Mouse (Mus musculus) lung, embryonic 14.5 days (tissue): ENCODE measurements at regions not wholly inside any gene's neighbourhood (a gene's known extent, or its start where the extent isn't known, plus 50 kb on each side); places are given as distances from the start of the nearest gene placed in this dataset.

Experiments used
- ATAC-seq: fragments of 200-750 bp; cut with Nextera tagmentation; 2 replicates; pipeline ENCODE4 v1.8.0; 2017; ENCODE audit warnings: mild to moderate bottlenecking, moderate TSS enrichment, moderate library complexity; ENCODE audit not compliant: insufficient read depth
- DNase-seq: peaks from one replicate; pipeline ENCODE4 v3.0.0-alpha.2; 2015
- H3K27ac ChIP-seq: fragments of 300-500 bp; sonication (generic); 2 replicates; pipeline ENCODE4 v1.5.1; 2014; ENCODE audit warnings: low read depth, mild to moderate bottlenecking, moderate library complexity
- H3K27me3 ChIP-seq: fragments of 300-500 bp; sonication (generic); 2 replicates; pipeline ENCODE4 v1.6.1; 2014; ENCODE audit warnings: low read length, control low read depth; ENCODE audit not compliant: insufficient read depth
- H3K36me3 ChIP-seq: fragments of 300-500 bp; sonication (generic); 2 replicates; pipeline ENCODE4 v1.6.1; 2014; ENCODE audit warnings: control low read depth; ENCODE audit not compliant: insufficient read depth
- H3K4me1 ChIP-seq: fragments of 300-500 bp; sonication (generic); 2 replicates; pipeline ENCODE4 v1.6.1; 2014; ENCODE audit warnings: antibody characterized with exemption, control low read depth; ENCODE audit not compliant: insufficient read depth
- H3K4me2 ChIP-seq: fragments of 300-500 bp; sonication (generic); 2 replicates; pipeline ENCODE4 v1.6.1; 2014; ENCODE audit warnings: mild to moderate bottlenecking
- H3K4me3 ChIP-seq: fragments of 300-500 bp; sonication (generic); 2 replicates; pipeline ENCODE4 v1.5.1; 2014; ENCODE audit warnings: low read depth, low read length
- H3K9ac ChIP-seq: fragments of 300-500 bp; sonication (generic); 2 replicates; pipeline ENCODE4 v1.6.1; 2014
- H3K9me3 ChIP-seq: fragments of 300-500 bp; sonication (generic); 2 replicates; pipeline ENCODE4 v1.6.1; 2016; ENCODE audit warnings: low read depth, low read length, control low read depth
- CTCF ChIP-seq: IDR thresholded peaks from 2 replicates; pipeline ENCODE4 v1.5.1; 2016; ENCODE audit warnings: antibody characterized with exemption, low read depth
- WGBS: fragments of 180-500 bp; shearing (Covaris S2); extraction: QIAGEN DNeasy Blood & Tissue Kit; methylation state at CpG from one replicate; pipeline ENCODE4 v1.1.7; 2014; 5-methylcytosine and 5-hydroxymethylcytosine counted together

DNA sequence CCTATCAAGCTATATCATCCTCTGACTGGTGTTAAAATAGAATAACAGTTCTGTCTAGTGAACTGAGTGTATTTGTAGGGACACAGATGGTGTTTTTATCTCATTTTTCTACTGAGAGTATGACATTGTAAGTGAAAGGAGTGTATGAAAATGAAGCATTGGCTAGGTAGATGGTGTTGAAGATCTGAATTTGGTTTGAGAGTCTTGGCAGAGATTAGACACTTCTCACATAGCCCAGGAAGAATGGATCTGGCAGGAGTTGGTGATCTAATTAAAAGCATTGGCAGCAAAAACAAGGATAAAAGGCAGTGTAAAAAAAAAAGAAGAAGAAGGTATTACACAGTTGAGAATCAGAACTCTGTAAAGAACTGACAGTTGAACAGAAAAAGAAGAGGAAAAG, 900.4 kb upstream of the Pabpc4l start:
- no peak overlapping the region for H3K9ac ChIP-seq
- ATAC-seq (no peak), DNase-seq (no peak)
- no peak overlapping the region for H3K4me2 ChIP-seq
- no peaks in the 10 kb centered on the region for H3K4me1 ChIP-seq
- H3K4me3 ChIP-seq: no peak overlapping the region
- no peak overlapping the region for H3K27ac ChIP-seq
- no peaks in the 10 kb centered on the region for H3K27me3 ChIP-seq
- TF ChIP-seq CTCF: no peak
- no peaks in the 10 kb centered on the region for H3K36me3 ChIP-seq
- no peaks in the 10 kb centered on the region for H3K9me3 ChIP-seq

DNA sequence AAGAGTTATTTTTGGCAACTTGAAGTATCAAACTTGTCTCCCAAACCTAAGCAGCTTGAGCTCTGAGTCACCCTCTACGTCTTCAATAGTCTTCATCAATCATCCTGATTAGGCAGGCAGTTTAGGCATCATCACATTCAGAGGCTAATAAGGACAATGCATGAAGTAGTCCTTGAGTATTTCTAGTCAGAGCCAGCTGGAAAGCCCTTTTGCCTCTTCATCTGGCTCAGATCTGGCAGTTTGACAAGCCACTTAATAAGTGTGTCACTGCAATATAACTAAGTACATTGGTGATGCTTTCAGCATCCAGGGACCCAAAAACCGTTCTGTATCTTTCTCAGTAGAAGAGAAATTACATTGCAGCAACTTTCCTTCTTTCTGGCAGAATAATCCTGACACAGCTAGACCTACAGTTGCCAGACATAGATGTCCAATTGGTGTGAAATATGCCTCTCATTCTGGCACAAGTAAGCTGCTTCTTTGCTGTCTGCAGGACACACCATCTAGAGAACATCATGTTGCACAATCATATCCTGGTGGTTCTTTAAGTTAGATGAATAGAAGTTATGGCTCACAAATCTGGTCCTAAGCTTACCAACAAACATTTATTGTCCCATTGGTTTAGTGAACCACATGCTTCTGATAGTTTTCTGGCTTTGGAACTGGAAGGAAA, 868.5 kb upstream of the Pabpc4l start:
- Histone ChIP-seq H3K4me3 (no peak overlapping the region), H3K27me3 (no peaks in the 10 kb centered on the region), H3K4me2 (no peak overlapping the region), H3K9me3 (no peaks in the 10 kb centered on the region), H3K36me3 (no peaks in the 10 kb centered on the region), H3K27ac (no peak overlapping the region), H3K9ac (no peak overlapping the region), H3K4me1 (no peaks in the 10 kb centered on the region)
- 21% methylated on average over 2 of the region's 2 CpGs for WGBS
- no peak for TF ChIP-seq CTCF
- ATAC-seq (peak; percentile 81), DNase-seq (peak; percentile 82)

DNA sequence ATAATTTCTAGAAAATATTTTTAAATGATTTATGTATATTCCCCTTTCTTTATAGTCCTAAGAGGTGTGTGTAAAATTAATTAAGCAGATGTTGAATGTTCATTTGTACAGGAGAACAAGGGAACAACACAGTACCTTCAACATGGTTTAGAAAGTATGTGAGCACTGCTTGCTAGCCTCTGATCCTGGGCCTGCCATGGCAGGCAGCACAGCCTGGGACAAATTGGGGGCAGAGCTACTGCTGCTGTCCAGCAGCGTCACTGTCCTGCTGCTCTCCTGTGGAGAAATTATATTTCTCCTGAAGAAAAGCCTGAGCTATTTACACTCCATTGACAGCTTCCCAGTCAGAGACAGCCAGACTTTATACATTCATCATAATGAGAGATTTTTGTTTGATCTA, 833.8 kb upstream of the Pabpc4l start:
- WGBS: 38% methylated on average over 1 of the region's 1 CpGs

DNA sequence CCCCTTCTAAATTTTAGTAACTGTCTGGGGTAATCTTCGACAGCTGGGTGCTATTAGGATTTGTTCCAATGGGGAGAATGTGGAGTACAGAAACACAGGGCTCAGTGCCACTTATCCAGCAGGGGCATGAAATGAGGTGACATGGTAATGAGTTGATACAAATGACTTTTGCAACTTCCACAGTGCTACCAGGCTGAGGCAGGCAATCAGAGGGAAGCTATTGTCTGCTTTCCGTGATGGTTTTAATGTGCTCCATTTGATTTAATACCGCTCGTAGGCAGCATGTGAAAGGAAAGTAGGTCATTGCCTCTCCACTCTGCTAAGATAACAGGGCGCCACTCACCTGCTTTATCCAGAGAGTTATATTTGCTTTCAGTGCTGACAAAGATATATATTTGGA, 832.3 kb upstream of the Pabpc4l start:
- TF ChIP-seq CTCF: no peak
- no peaks in the 10 kb centered on the region for H3K36me3 ChIP-seq
- no peaks in the 10 kb centered on the region for H3K27me3 ChIP-seq
- H3K9ac ChIP-seq: no peak overlapping the region
- H3K4me2 ChIP-seq: no peak overlapping the region
- WGBS: 51% methylated on average over 5 of the region's 5 CpGs
- no peaks in the 10 kb centered on the region for H3K9me3 ChIP-seq
- no peak for ATAC-seq
- H3K4me3 ChIP-seq: no peak overlapping the region
- H3K27ac ChIP-seq: no peak overlapping the region
- DNase-seq: no peak
- H3K4me1 ChIP-seq: no peaks in the 10 kb centered on the region

More for the DNA sequence above, 833.8 kb upstream of the Pabpc4l start:
- Histone ChIP-seq H3K27ac (no peak overlapping the region), H3K36me3 (no peaks in the 10 kb centered on the region), H3K4me2 (no peak overlapping the region), H3K9ac (no peak overlapping the region), H3K4me3 (no peak overlapping the region), H3K27me3 (no peaks in the 10 kb centered on the region), H3K4me1 (no peaks in the 10 kb centered on the region), H3K9me3 (no peaks in the 10 kb centered on the region)
- TF ChIP-seq CTCF: no peak
- no peak for ATAC-seq
- no peak for DNase-seq

DNA sequence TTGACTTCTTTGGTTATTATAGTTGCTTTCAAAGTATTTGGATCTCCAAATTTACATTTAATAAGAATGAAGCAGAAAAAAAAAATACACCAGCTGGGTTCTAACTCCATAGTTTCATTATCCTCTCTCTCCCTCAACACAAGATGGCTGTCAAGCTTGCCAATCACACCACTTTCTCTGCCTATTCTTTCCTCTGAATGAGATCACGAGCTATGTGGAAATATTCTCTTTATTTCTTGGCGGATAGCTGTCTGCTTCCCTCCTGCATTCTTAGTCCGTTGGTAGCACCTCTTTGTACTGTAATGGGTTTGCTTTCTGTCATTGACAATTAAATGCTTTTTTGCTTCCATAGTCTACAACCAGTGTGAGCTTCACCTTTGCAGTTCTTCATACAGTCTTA, 793.0 kb upstream of the Pabpc4l start:
- DNase-seq (no peak), ATAC-seq (no peak)
- 70% methylated on average over 3 of the region's 3 CpGs for WGBS
- Histone ChIP-seq H3K27ac (no peak overlapping the region), H3K27me3 (no peaks in the 10 kb centered on the region), H3K9me3 (no peaks in the 10 kb centered on the region), H3K4me2 (no peak overlapping the region), H3K36me3 (no peaks in the 10 kb centered on the region), H3K9ac (no peak overlapping the region), H3K4me3 (no peak overlapping the region), H3K4me1 (no peaks in the 10 kb centered on the region)
- no peak for TF ChIP-seq CTCF

DNA sequence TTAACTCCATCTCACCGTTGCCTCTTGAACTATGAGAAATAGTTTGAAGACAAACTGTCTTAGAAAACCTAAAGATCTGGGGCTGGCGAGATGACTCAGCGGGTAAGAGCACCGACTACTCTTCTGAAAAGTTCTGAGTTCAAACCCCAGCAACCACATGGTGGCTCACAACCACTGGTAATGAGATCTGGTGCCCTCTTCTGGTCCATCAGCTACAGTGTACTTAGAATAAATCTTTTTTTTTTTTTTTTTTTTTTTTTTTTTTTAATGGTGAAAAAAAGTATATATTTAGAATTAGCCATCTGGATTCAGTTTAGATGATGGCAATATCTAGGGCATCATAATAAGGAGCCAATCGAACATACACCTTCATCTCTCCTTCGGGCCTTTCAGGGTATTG, 782.2 kb upstream of the Pabpc4l start:
- Histone ChIP-seq H3K27ac (no peak overlapping the region), H3K27me3 (no peaks in the 10 kb centered on the region), H3K9ac (no peak overlapping the region), H3K9me3 (no peaks in the 10 kb centered on the region), H3K36me3 (no peaks in the 10 kb centered on the region), H3K4me2 (no peak overlapping the region), H3K4me3 (no peak overlapping the region), H3K4me1 (no peaks in the 10 kb centered on the region)
- no peak for ATAC-seq
- 90% methylated on average over 6 of the region's 6 CpGs for WGBS
- TF ChIP-seq CTCF: no peak
- no peak for DNase-seq

DNA sequence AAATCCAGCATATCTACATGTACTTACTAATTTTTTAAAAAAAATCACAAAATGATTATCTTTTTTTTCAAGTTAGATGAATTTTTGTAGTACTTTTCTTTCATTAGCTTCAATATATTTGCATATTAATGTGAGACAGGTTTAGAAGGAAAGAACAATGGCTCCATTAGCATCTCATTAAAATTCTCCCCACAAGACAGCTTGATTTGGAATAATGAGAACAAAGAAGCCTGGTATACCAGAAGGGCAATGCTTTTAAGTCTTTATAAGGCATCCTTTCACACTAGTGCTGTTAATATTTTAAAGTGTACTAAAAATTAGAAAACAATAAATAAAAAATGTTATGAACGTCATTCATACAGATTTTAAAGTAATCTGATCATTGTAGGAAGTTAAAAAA, 770.6 kb upstream of the Pabpc4l start:
- H3K4me2 ChIP-seq: no peak overlapping the region
- no peaks in the 10 kb centered on the region for H3K9me3 ChIP-seq
- no peak overlapping the region for H3K4me3 ChIP-seq
- no peak for TF ChIP-seq CTCF
- DNase-seq (no peak), ATAC-seq (no peak)
- no peak overlapping the region for H3K27ac ChIP-seq
- no peaks in the 10 kb centered on the region for H3K27me3 ChIP-seq
- H3K36me3 ChIP-seq: no peaks in the 10 kb centered on the region
- no peak overlapping the region for H3K9ac ChIP-seq
- no peaks in the 10 kb centered on the region for H3K4me1 ChIP-seq
- WGBS: 41% methylated on average over 1 of the region's 1 CpGs

DNA sequence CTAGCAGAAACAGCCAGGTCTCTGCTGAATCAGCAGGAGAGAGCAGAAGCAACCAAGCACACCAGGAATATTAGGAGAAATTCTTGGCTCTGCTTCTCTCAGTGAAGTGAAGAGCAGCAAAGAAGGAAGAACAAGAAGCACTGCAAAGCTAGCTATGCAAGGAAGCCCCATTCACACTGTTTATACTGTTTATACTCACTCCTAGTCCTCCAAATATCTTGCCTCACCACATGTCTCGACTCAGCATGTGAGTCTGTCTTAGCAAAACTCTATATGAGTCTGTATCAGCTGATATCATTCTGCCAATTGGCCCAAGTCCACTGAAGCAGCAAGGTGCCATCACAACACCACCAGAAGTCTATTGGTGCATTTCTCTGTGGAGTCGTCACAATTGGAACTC, 765.1 kb upstream of the Pabpc4l start:
- ATAC-seq (no peak), DNase-seq (no peak)
- Histone ChIP-seq H3K27ac (no peak overlapping the region), H3K27me3 (no peaks in the 10 kb centered on the region), H3K4me2 (no peak overlapping the region), H3K36me3 (no peaks in the 10 kb centered on the region), H3K4me3 (no peak overlapping the region), H3K4me1 (no peaks in the 10 kb centered on the region), H3K9ac (no peak overlapping the region), H3K9me3 (no peaks in the 10 kb centered on the region)
- WGBS: 81% methylated on average over 2 of the region's 2 CpGs
- TF ChIP-seq CTCF: no peak
